Mouse (Mus musculus): Measurements from ENCODE around the gene Vmn2r90.

DNA sequence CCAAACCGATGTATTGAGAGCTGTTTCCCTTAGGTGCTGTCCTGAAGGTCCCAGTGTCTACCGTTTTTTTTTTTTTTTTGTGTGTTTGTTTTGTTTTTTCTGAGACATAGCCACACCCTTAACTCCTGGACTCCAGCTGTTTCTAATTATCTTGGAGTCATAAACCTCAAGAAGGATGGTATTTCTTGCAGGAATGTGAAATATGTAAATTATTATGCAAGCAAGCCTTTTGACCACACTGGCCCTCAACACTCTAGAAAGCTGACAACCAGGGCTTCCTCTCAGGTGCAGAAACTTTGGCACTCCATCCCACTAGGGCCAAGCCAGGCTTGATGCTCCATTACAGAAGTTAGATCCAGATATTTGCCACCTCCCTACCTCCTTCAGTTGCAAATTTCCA lies 12.9 kb upstream of the Vmn2r90 start:
- TF ChIP-seq CTCF (IDR thresholded peaks at IDR 0.05; ENCODE audit: low read depth, low read length) (no peak), POLR2A (IDR thresholded peaks at IDR 0.05; ENCODE audit: borderline replicate concordance, low read depth, low read length) (no peak)
